Mouse (Mus musculus): Measurements from ENCODE around the gene Cacng4.

Gene Cacng4

GRCm38 (mm10) chr11:107716332-107716938 lies 77.9 kb downstream of the Cacng4 start, which contains the start of gene Cacng1:
Gene Cacng1 (minus strand): TSS chr11:107716522.
- no peak for DNase-seq (ENCODE audit: low spot score)

GRCm38 (mm10) chr11:107714368-107714767 lies 80.0 kb downstream of the Cacng4 start:
- DNase-seq (ENCODE audit: low spot score): no peak

GRCm38 (mm10) chr11:107710379-107710778 lies 84.0 kb downstream of the Cacng4 start:
- no peak for DNase-seq (ENCODE audit: low spot score)

- no peak for DNase-seq (ENCODE audit: low spot score)
These were observed 86.3 kb downstream of the Cacng4 start for GRCm38 (mm10) chr11:107707897-107708610.

- DNase-seq (ENCODE audit: low spot score): no peak
These were observed 88.8 kb downstream of the Cacng4 start for GRCm38 (mm10) chr11:107705476-107706074.

- no peak for DNase-seq (ENCODE audit: low spot score)
These were observed 89.3 kb downstream of the Cacng4 start for GRCm38 (mm10) chr11:107705060-107705459.

GRCm38 (mm10) chr11:107703272-107704134 lies 90.9 kb downstream of the Cacng4 start:
- DNase-seq (ENCODE audit: low spot score): no peak

GRCm38 (mm10) chr11:107699967-107700366 lies 94.4 kb downstream of the Cacng4 start:
- DNase-seq (ENCODE audit: low spot score): no peak

GRCm38 (mm10) chr11:107693338-107693737 lies 101.0 kb downstream of the Cacng4 start:
- DNase-seq (ENCODE audit: low spot score): no peak

GRCm38 (mm10) chr11:107691569-107691968 lies 102.8 kb downstream of the Cacng4 start:
- no peak for DNase-seq (ENCODE audit: low spot score)

- no peak for DNase-seq (ENCODE audit: low spot score)
These were observed 105.9 kb downstream of the Cacng4 start for GRCm38 (mm10) chr11:107688480-107688879.

- DNase-seq (ENCODE audit: low spot score): no peak
These were observed 108.1 kb downstream of the Cacng4 start for GRCm38 (mm10) chr11:107686290-107686689.

- DNase-seq (ENCODE audit: low spot score): no peak
These were observed 110.6 kb downstream of the Cacng4 start for GRCm38 (mm10) chr11:107683544-107684465.

GRCm38 (mm10) chr11:107682694-107683355 lies 111.5 kb downstream of the Cacng4 start:
- no peak for DNase-seq (ENCODE audit: low spot score)

Measured in ovary, adult 18-20 months (tissue).